Mouse (Mus musculus): Measurements from ENCODE around the gene B230217C12Rik.

DNA sequence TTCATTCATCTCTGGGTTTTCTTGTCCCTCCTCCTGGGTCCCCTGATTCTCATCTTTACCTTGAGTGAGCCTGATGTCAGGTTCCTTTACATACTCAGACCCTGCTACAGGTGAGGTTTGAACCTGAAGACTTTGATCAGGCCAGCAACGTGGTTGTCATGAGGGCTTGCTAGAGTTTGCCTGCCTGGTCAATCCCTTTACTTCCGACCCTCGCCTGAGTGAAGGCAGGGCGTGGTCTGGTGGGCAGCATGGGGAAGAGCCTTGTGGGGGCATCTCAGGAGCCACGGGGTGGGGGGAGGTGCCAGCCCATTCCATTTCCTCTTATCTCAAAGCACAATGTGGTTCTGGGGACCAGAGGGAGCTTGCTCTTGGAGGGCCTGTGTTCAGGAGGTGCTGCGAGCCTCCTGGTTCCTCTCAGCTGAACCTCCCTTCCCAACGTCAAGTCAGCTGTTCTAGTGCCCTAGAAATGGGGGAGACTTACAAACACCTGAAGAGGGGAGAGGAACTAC lies 2.9 kb upstream of the B230217C12Rik start:
- TF ChIP-seq POLR2A (IDR thresholded peaks at IDR 0.05; ENCODE audit: borderline replicate concordance, control insufficient read depth, low read depth, low read length), result no peak
- no peak for TF ChIP-seq CTCF (IDR thresholded peaks at IDR 0.05; ENCODE audit: control insufficient read depth, insufficient read depth, low read length)

Data from bone marrow, adult 2 months (tissue).